Mouse (Mus musculus) urinary bladder, postnatal 0 days (tissue): ENCODE measurements around the gene Ccdc117. TPM values are rescaled to one million over a fixed set of nuclear protein-coding genes. Genes with fewer than 3 reads are reported as not detected.

Experiments used
- polyA plus RNA-seq: library from polyadenylated mRNA; unstranded; fragments of >200 nt; fragmentation: Nextera tagmentation; extraction: Ambion mirVana; gene quantifications from 2 replicates; pipeline ENCODE4 v1.2.1, GENCODE M21; 2015

Ccdc117 gene
- polyA plus RNA-seq = 6.8 and 7.4 TPM in 2 replicates

GRCm38 (mm10) chr11:5541799-5542481 is at the start of gene Ccdc117:
Gene Ccdc117, minus strand, starts transcription at chr11:5542187.

GRCm38 (mm10) chr11:5569474-5569873 is 27.5 kb upstream of the Ccdc117 start, which contains the start of gene Ankrd36:
Gene Ankrd36, plus strand, starts transcription at chr11:5569684.

GRCm38 (mm10) chr11:5520412-5521265 is 21.3 kb downstream of the Ccdc117 start, which contains the start of gene Xbp1:
Gene Xbp1, plus strand, starts transcription at chr11:5520659.

Other genes starting within 250 kb of the Ccdc117 start
- gene Znrf3, start 97.3 kb downstream of the Ccdc117 start, polyA plus RNA-seq = 16.1 and 19.8 TPM in 2 replicates
- gene Xbp1, start 21.5 kb downstream of the Ccdc117 start, polyA plus RNA-seq = 155 and 166 TPM in 2 replicates
- gene Ankrd36, start 27.5 kb upstream of the Ccdc117 start, polyA plus RNA-seq = not detected in 2 replicates
- gene Mrps24, start 173.5 kb upstream of the Ccdc117 start, polyA plus RNA-seq = 170 and 171 TPM in 2 replicates
- 16.9 TPM in 2 replicates for gene Urgcp, start 220.2 kb upstream of the Ccdc117 start, polyA plus RNA-seq
- 96.8 and 101 TPM in 2 replicates for gene Dbnl, start 246.3 kb upstream of the Ccdc117 start, polyA plus RNA-seq